Mouse (Mus musculus) midbrain, embryonic 11.5 days (tissue): Measurements from ENCODE around the gene Kcnn1. TPM values are rescaled to one million over a fixed set of nuclear protein-coding genes. Genes with fewer than 3 reads are reported as not detected.

Experiments used
- ATAC-seq: fragments of 200-750 bp; cut with Nextera tagmentation; 2 replicates; pipeline ENCODE4 v1.8.0; 2017; ENCODE audit warnings: moderate TSS enrichment, moderate library complexity; ENCODE audit not compliant: low FRiP score
- DNase-seq: peaks from one replicate; pipeline ENCODE4 v3.0.0; 2015; ENCODE audit warnings: low spot score; ENCODE audit errors: missing footprints
- H3K27ac ChIP-seq: fragments of 300-500 bp; sonication (generic); 2 replicates; pipeline ENCODE4 v1.5.1; 2014; ENCODE audit warnings: low read depth, low read length
- H3K27me3 ChIP-seq: fragments of 300-500 bp; sonication (generic); 2 replicates; pipeline ENCODE4 v1.6.1; 2014; ENCODE audit warnings: mild to moderate bottlenecking, low read length, moderate library complexity, mixed read lengths; ENCODE audit not compliant: control insufficient read depth, insufficient read depth
- H3K36me3 ChIP-seq: fragments of 300-500 bp; sonication (generic); 2 replicates; pipeline ENCODE4 v1.6.1; 2014; ENCODE audit warnings: mild to moderate bottlenecking, low read length, moderate library complexity, mixed read lengths; ENCODE audit not compliant: control insufficient read depth, insufficient read depth
- H3K4me1 ChIP-seq: fragments of 300-500 bp; sonication (generic); 2 replicates; pipeline ENCODE4 v1.6.1; 2014; ENCODE audit warnings: low read length; ENCODE audit not compliant: control insufficient read depth, insufficient read depth
- H3K4me2 ChIP-seq: fragments of 300-500 bp; sonication (generic); 2 replicates; pipeline ENCODE4 v1.6.1; 2014; ENCODE audit warnings: mild to moderate bottlenecking, moderate library complexity
- H3K4me3 ChIP-seq: fragments of 300-500 bp; sonication (generic); 2 replicates; pipeline ENCODE4 v1.5.1; 2014; ENCODE audit warnings: low read depth, low read length
- H3K9ac ChIP-seq: fragments of 300-500 bp; sonication (generic); 2 replicates; pipeline ENCODE4 v1.6.1; 2014; ENCODE audit warnings: low read length
- H3K9me3 ChIP-seq: fragments of 300-500 bp; sonication (generic); 2 replicates; pipeline ENCODE4 v1.6.1; 2016; ENCODE audit warnings: low read length; ENCODE audit not compliant: control insufficient read depth
- WGBS: fragments of 180-500 bp; shearing (Covaris S2); extraction: QIAGEN DNeasy Blood & Tissue Kit; methylation state at CpG from one replicate; pipeline ENCODE4 v1.1.7; 2014; 5-methylcytosine and 5-hydroxymethylcytosine counted together
- polyA plus RNA-seq: library from polyadenylated mRNA; unstranded; fragments of >200 nt; fragmentation: Nextera tagmentation; extraction: Ambion mirVana; gene quantifications from 2 replicates; pipeline ENCODE4 v1.2.1, GENCODE M21; 2014

The Kcnn1 gene
- polyA plus RNA-seq, 1 experiment from 2014 or later: 12.4 TPM

GRCm38 (mm10) chr8:70873364-70873985 is 10.4 kb upstream of the Kcnn1 start, which contains the start of gene Ccdc124:
Ccdc124 (minus strand) TSS chr8:70873935.
- peak; percentile 93 for ATAC-seq
- under 1% methylated on average over 46 of the region's 46 CpGs for WGBS
- Histone ChIP-seq H3K4me2 (peak within 1 kb of the TSS; percentile 66), H3K9me3 (no peaks in the 10 kb centered on the region), H3K9ac (peak within 1 kb of the TSS; percentile 54), H3K4me1 (peaks cover 10% of the 10 kb centered on the region), H3K27ac (peak within 1 kb of the TSS; percentile 27; the same call in 1 of the 2 replicates), H3K36me3 (no peaks in the 10 kb centered on the region), H3K4me3 (peak within 1 kb of the TSS; percentile 50), H3K27me3 (no peaks in the 10 kb centered on the region)
- peak; percentile 100 for DNase-seq

DNA sequence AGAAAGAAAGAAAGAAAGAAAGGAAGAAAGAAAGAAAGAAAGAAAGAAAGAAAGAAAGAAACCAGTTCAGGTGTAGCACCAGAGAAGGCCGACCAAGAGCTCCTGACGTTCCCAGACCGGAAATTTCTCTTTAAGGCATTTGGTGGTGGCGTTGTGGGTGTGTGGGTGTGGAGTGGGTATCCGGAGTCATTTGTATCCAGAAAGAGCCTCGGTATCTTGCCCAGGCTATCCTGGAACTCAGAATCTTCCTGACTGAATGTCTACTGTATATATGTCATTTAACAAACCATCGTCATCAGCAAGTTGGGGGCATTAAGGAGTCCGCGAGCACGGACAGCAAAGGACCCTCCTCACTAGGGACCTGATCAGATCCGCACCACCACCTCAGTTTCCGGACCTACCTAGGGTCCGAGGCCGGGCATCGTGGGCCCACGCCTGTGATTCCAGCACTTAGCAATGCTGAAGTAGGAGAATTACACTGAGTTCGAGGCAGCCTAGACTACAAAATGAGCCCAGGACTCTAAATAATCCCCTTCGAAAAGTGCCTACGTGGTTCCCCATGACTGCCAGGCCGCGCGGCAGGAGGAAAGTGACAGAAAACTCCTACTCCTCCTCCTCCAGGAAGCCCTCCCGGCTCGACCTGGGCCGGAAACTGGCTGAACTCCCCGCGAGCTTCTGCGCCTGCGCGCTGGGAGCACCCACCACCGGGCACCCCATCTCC is 9.7 kb upstream of the Kcnn1 start:
- H3K27ac ChIP-seq: no peak overlapping the region
- DNase-seq (peak; percentile 87), ATAC-seq (peak; percentile 10; the same call in 1 of the 2 replicates)
- H3K4me2 ChIP-seq: peak overlapping the region; percentile 66
- peak overlapping the region; percentile 50 for H3K4me3 ChIP-seq
- H3K4me1 ChIP-seq: peaks cover 12% of the 10 kb centered on the region
- H3K9me3 ChIP-seq: no peaks in the 10 kb centered on the region
- H3K27me3 ChIP-seq: no peaks in the 10 kb centered on the region
- H3K36me3 ChIP-seq: peaks cover 2% of the 10 kb centered on the region; the same call in 1 of the 2 replicates
- 8% methylated on average over 31 of the region's 31 CpGs for WGBS
- peak overlapping the region; percentile 54 for H3K9ac ChIP-seq

DNA sequence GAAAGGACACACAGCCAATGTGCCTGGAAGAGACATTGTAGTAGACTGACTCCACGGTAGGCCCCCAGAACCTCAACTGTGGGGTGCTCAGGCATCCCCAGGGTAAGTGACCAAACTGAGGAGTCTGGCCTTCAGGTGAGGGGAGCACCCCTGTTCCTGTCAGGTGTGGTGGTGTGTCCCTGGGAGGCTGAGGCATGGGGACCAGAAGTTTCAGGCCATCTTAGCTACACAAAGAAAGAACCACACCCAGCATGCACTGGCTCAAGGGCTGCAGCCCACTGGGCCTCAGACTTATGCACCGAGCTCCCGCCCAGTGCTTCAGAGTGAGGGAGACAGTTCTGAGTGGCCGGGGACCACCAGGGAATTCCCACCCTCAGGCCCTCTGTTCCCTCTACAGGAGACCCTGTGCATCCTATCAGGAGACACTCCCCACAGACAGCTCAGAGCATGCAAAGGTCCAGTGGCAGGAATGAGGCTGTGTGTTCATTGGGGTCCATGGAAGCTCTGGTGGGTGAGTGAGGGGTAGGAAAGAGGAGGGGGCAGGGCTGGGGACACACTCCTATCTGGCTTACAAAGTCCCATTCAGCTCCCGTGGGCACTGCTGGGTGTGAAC is 8.2 kb upstream of the Kcnn1 start:
- Histone ChIP-seq H3K4me2 (no peak overlapping the region), H3K27ac (no peak overlapping the region), H3K9me3 (no peaks in the 10 kb centered on the region), H3K4me3 (no peak overlapping the region), H3K27me3 (no peaks in the 10 kb centered on the region), H3K9ac (no peak overlapping the region), H3K4me1 (peaks cover 17% of the 10 kb centered on the region), H3K36me3 (peaks cover 4% of the 10 kb centered on the region; the same call in 1 of the 2 replicates)
- ATAC-seq (no peak), DNase-seq (no peak)
- WGBS: 83% methylated on average over 5 of the region's 5 CpGs

- Histone ChIP-seq H3K4me1 (peaks cover 28% of the 10 kb centered on the region), H3K4me2 (no peak overlapping the region), H3K9ac (peak overlapping the region; percentile 33), H3K36me3 (peaks cover 4% of the 10 kb centered on the region; the same call in 1 of the 2 replicates), H3K4me3 (0 out of 2 replicates have a peak overlapping the region, but pooled peaks have one; percentile 7), H3K27me3 (no peaks in the 10 kb centered on the region), H3K27ac (peak overlapping the region; percentile 32; the same call in 1 of the 2 replicates), H3K9me3 (no peaks in the 10 kb centered on the region)
- 47% methylated on average over 16 of the region's 16 CpGs for WGBS
- ATAC-seq: no peak; the same call in 1 of the 2 replicates
- peak; percentile 95 for DNase-seq
Measured at GRCm38 (mm10) chr8:70869601-70870041, 6.6 kb upstream of the Kcnn1 start.

DNA sequence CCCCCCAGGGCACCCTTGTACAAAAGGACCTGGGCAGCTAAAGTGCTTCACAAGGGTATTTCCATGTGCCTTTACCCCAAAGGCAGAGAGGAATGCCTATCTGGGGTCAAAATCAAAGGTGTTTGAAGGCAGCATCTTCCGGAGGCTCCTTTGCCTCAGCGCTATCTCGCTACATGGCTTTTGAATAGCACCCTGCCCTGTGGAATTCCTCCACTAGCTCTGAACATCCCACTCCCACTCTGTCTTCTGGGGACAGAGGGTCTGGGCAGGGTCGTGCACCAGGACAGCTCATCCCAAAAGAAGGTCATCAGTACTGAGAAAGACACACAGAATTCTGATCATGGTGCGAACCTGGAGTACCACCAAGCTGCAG is 6.1 kb upstream of the Kcnn1 start:
- ATAC-seq: no peak

GRCm38 (mm10) chr8:70868559-70869198 is 5.6 kb upstream of the Kcnn1 start:
- H3K27ac ChIP-seq: peak overlapping the region; percentile 0

More for the DNA sequence above, 6.1 kb upstream of the Kcnn1 start:
- Histone ChIP-seq H3K36me3 (peaks cover 4% of the 10 kb centered on the region; the same call in 1 of the 2 replicates), H3K9me3 (no peaks in the 10 kb centered on the region), H3K9ac (peak overlapping the region; percentile 33), H3K4me1 (peaks cover 32% of the 10 kb centered on the region), H3K4me2 (peak overlapping the region; percentile 27; the same call in 1 of the 2 replicates), H3K4me3 (0 out of 2 replicates have a peak overlapping the region, but pooled peaks have one; percentile 7), H3K27me3 (no peaks in the 10 kb centered on the region), H3K27ac (peak overlapping the region; percentile 32)
- peak; percentile 87 for DNase-seq
- WGBS: 23% methylated on average over 5 of the region's 5 CpGs

GRCm38 (mm10) chr8:70866566-70866965 is 3.5 kb upstream of the Kcnn1 start:
- H3K9ac ChIP-seq: peak overlapping the region; percentile 64; the same call in 1 of the 2 replicates
- H3K4me3 ChIP-seq: no peak overlapping the region
- H3K27me3 ChIP-seq: peaks cover 10% of the 10 kb centered on the region; the same call in 1 of the 2 replicates
- peak; percentile 86 for DNase-seq
- H3K4me2 ChIP-seq: peak overlapping the region; percentile 48; the same call in 1 of the 2 replicates
- 86% methylated on average over 7 of the region's 7 CpGs for WGBS
- no peaks in the 10 kb centered on the region for H3K9me3 ChIP-seq
- no peak for ATAC-seq
- peaks cover 4% of the 10 kb centered on the region; the same call in 1 of the 2 replicates for H3K36me3 ChIP-seq
- peaks cover 49% of the 10 kb centered on the region for H3K4me1 ChIP-seq
- peak overlapping the region; percentile 86; the same call in 1 of the 2 replicates for H3K27ac ChIP-seq

More at GRCm38 (mm10) chr8:70868559-70869198, 5.6 kb upstream of the Kcnn1 start:
- H3K4me3 ChIP-seq: no peak overlapping the region
- no peak for ATAC-seq
- 16% methylated on average over 39 of the region's 40 CpGs for WGBS
- peak overlapping the region; percentile 27; the same call in 1 of the 2 replicates for H3K4me2 ChIP-seq
- peak overlapping the region; percentile 33 for H3K9ac ChIP-seq
- DNase-seq: peak; percentile 94
- no peaks in the 10 kb centered on the region for H3K9me3 ChIP-seq
- peaks cover 37% of the 10 kb centered on the region for H3K4me1 ChIP-seq
- H3K36me3 ChIP-seq: peaks cover 4% of the 10 kb centered on the region; the same call in 1 of the 2 replicates
- no peaks in the 10 kb centered on the region for H3K27me3 ChIP-seq

- Histone ChIP-seq H3K27ac (peak overlapping the region; percentile 86), H3K36me3 (peaks cover 4% of the 10 kb centered on the region; the same call in 1 of the 2 replicates), H3K4me3 (peak overlapping the region; percentile 15), H3K9ac (peak overlapping the region; percentile 64), H3K9me3 (no peaks in the 10 kb centered on the region), H3K27me3 (peaks cover 12% of the 10 kb centered on the region; the same call in 1 of the 2 replicates), H3K4me2 (peak overlapping the region; percentile 48), H3K4me1 (peaks cover 49% of the 10 kb centered on the region)
- WGBS: 9% methylated on average over 12 of the region's 12 CpGs
- DNase-seq (no peak), ATAC-seq (peak; percentile 17)
Measured at GRCm38 (mm10) chr8:70866001-70866520, 3.0 kb upstream of the Kcnn1 start.
